Mouse (Mus musculus) spleen, embryonic (tissue): Measurements from ENCODE around the gene Mycbp2.

Experiments
- CTCF ChIA-PET: fragments of 350-600 bp; sonication (Branson Sonifier 250); formaldehyde crosslinking; loops from one replicate; lab custom pipeline; 2022; lab: Charles Lee

Mycbp2 gene

GRCm38 (mm10) chr14:103346729-103347505, at the start of gene Mycbp2:
Gene Mycbp2, minus strand, starts transcription at chr14:103346814.
- CTCF ChIA-PET, result interaction anchor here (0.6 to 0.8 kb wide), 3 partner anchors 16 to 177 kb away, joined by 4 to 5 read pairs (median 4); no protein-coding TSS in a partner anchor

- CTCF ChIA-PET, result no interaction called here
These were observed 45.8 kb upstream of the Mycbp2 start for GRCm38 (mm10) chr14:103392391-103392790.

- CTCF ChIA-PET, result no interaction called here
These were observed 40.8 kb upstream of the Mycbp2 start for GRCm38 (mm10) chr14:103387431-103387830.

GRCm38 (mm10) chr14:103386871-103387270, 40.3 kb upstream of the Mycbp2 start:
- CTCF ChIA-PET, result no interaction called here

GRCm38 (mm10) chr14:103385084-103385610, 38.5 kb upstream of the Mycbp2 start:
- CTCF ChIA-PET, result interaction anchor here (0.8 to 1.1 kb wide), 2 partner anchors 25 to 377 kb away, joined by 4 to 10 read pairs; no protein-coding TSS in a partner anchor

GRCm38 (mm10) chr14:103378703-103379102, 32.1 kb upstream of the Mycbp2 start:
- CTCF ChIA-PET, result no interaction called here

- CTCF ChIA-PET, result no interaction called here
These were observed 30.2 kb upstream of the Mycbp2 start for GRCm38 (mm10) chr14:103376765-103377164.

- CTCF ChIA-PET, result interaction anchor here (0.6 kb wide), 3 partner anchors 61 to 608 kb away, joined by 4 to 14 read pairs (median 5); no protein-coding TSS in a partner anchor
These were observed 28.9 kb upstream of the Mycbp2 start for GRCm38 (mm10) chr14:103375523-103375922.

GRCm38 (mm10) chr14:103363199-103363598, 16.6 kb upstream of the Mycbp2 start:
- CTCF ChIA-PET, result interaction anchor here (0.6 to 1.1 kb wide), 3 partner anchors 16 to 125 kb away, joined by 3 to 4 read pairs (median 4); no protein-coding TSS in a partner anchor

- CTCF ChIA-PET, result no interaction called here
These were observed 9.5 kb upstream of the Mycbp2 start for GRCm38 (mm10) chr14:103356066-103356465.

GRCm38 (mm10) chr14:103354396-103355352, 8.1 kb upstream of the Mycbp2 start:
- CTCF ChIA-PET, result no interaction called here

- CTCF ChIA-PET, result interaction anchor here (0.7 kb wide), 1 partner anchor 141 kb away, joined by 4 read pairs; no protein-coding TSS in a partner anchor
These were observed 521 bp downstream of the Mycbp2 start for GRCm38 (mm10) chr14:103345858-103346728.

- CTCF ChIA-PET, result no interaction called here
These were observed 1.1 kb downstream of the Mycbp2 start for GRCm38 (mm10) chr14:103345486-103345857.

- CTCF ChIA-PET, result no interaction called here
These were observed 1.6 kb downstream of the Mycbp2 start for GRCm38 (mm10) chr14:103345011-103345410.

- CTCF ChIA-PET, result no interaction called here
These were observed 2.8 kb downstream of the Mycbp2 start for GRCm38 (mm10) chr14:103343791-103344190.

- CTCF ChIA-PET, result interaction anchor here (0.6 to 0.7 kb wide), 3 partner anchors 25 to 145 kb away, joined by 3 to 6 read pairs (median 4); no protein-coding TSS in a partner anchor
These were observed 5.0 kb downstream of the Mycbp2 start for GRCm38 (mm10) chr14:103341385-103342294.

- CTCF ChIA-PET, result no interaction called here
These were observed 33.7 kb downstream of the Mycbp2 start for GRCm38 (mm10) chr14:103312926-103313325.

GRCm38 (mm10) chr14:103296227-103296626, 50.4 kb downstream of the Mycbp2 start:
- CTCF ChIA-PET, result no interaction called here

- CTCF ChIA-PET, result no interaction called here
These were observed 60.0 kb downstream of the Mycbp2 start for GRCm38 (mm10) chr14:103286650-103287049.
